Mouse (Mus musculus): ENCODE results near the gene Pgpep1l. TPM values are rescaled to one million over a fixed set of nuclear protein-coding genes. Genes with fewer than 3 reads are reported as not detected.

Pgpep1l gene
- polyA plus RNA-seq, 1 experiment from 2014 or later, result 0.31 TPM

- H3K27me3 ChIP-seq, result peaks cover 12% of the 10 kb centered on the region
- ATAC-seq (ENCODE audit: insufficient number of reproducible peaks, insufficient read depth, low FRiP score, low TSS enrichment, low read depth), result no peak
Measured at GRCm38 (mm10) chr7:68273515-68273914, 9.5 kb upstream of the Pgpep1l start, which contains the start of gene Fam169b. Gene Fam169b, plus strand, starts transcription at chr7:68273839.

GRCm38 (mm10) chr7:68272607-68273006, 8.6 kb upstream of the Pgpep1l start:
- H3K4me3 ChIP-seq, result no peak overlapping the region
- peaks cover 22% of the 10 kb centered on the region for H3K4me1 ChIP-seq
- H3K9ac ChIP-seq, result no peak overlapping the region
- no peak for ATAC-seq (ENCODE audit: insufficient number of reproducible peaks, insufficient read depth, low FRiP score, low TSS enrichment, low read depth)
- WGBS, result 88% methylated on average over 10 of the region's 10 CpGs
- H3K4me2 ChIP-seq, result no peak overlapping the region
- H3K36me3 ChIP-seq, result no peaks in the 10 kb centered on the region
- H3K9me3 ChIP-seq, result no peaks in the 10 kb centered on the region
- H3K27ac ChIP-seq, result no peak overlapping the region
- H3K27me3 ChIP-seq, result peaks cover 12% of the 10 kb centered on the region

More at GRCm38 (mm10) chr7:68273515-68273914, 9.5 kb upstream of the Pgpep1l start, which contains the start of gene Fam169b:
- Histone ChIP-seq H3K27ac (no peak within 1 kb of the TSS), H3K9ac (no peak within 1 kb of the TSS), H3K4me1 (peaks cover 31% of the 10 kb centered on the region), H3K36me3 (no peaks in the 10 kb centered on the region), H3K4me2 (no peak within 1 kb of the TSS), H3K4me3 (no peak within 1 kb of the TSS), H3K9me3 (no peaks in the 10 kb centered on the region)

GRCm38 (mm10) chr7:68271816-68272215, 7.8 kb upstream of the Pgpep1l start:
- no peaks in the 10 kb centered on the region for H3K36me3 ChIP-seq
- H3K9ac ChIP-seq, result no peak overlapping the region
- H3K4me3 ChIP-seq, result no peak overlapping the region
- WGBS, result 92% methylated on average over 6 of the region's 6 CpGs
- H3K4me2 ChIP-seq, result no peak overlapping the region
- H3K9me3 ChIP-seq, result no peaks in the 10 kb centered on the region
- peaks cover 20% of the 10 kb centered on the region for H3K4me1 ChIP-seq
- H3K27me3 ChIP-seq, result peaks cover 12% of the 10 kb centered on the region
- H3K27ac ChIP-seq, result no peak overlapping the region
- ATAC-seq (ENCODE audit: insufficient number of reproducible peaks, insufficient read depth, low FRiP score, low TSS enrichment, low read depth), result no peak

GRCm38 (mm10) chr7:68270551-68270950, 6.5 kb upstream of the Pgpep1l start:
- H3K27me3 ChIP-seq, result peaks cover 11% of the 10 kb centered on the region
- no peak overlapping the region for H3K27ac ChIP-seq
- no peaks in the 10 kb centered on the region for H3K9me3 ChIP-seq
- no peak overlapping the region for H3K4me2 ChIP-seq
- 45% methylated on average over 4 of the region's 4 CpGs for WGBS
- no peak for ATAC-seq (ENCODE audit: insufficient number of reproducible peaks, insufficient read depth, low FRiP score, low TSS enrichment, low read depth)
- no peak overlapping the region for H3K4me3 ChIP-seq
- no peaks in the 10 kb centered on the region for H3K36me3 ChIP-seq
- H3K9ac ChIP-seq, result no peak overlapping the region
- peaks cover 14% of the 10 kb centered on the region for H3K4me1 ChIP-seq

- Histone ChIP-seq H3K36me3 (no peaks in the 10 kb centered on the region), H3K4me3 (no peak overlapping the region), H3K27me3 (peaks cover 20% of the 10 kb centered on the region), H3K4me1 (peaks cover 30% of the 10 kb centered on the region), H3K27ac (peak overlapping the region; percentile 44), H3K4me2 (peak overlapping the region; percentile 37), H3K9me3 (no peaks in the 10 kb centered on the region), H3K9ac (no peak overlapping the region)
- ATAC-seq (ENCODE audit: insufficient number of reproducible peaks, insufficient read depth, low FRiP score, low TSS enrichment, low read depth), result no peak
- WGBS, result 2% methylated on average over 6 of the region's 6 CpGs
Measured at GRCm38 (mm10) chr7:68266691-68267090, 2.7 kb upstream of the Pgpep1l start.

GRCm38 (mm10) chr7:68265391-68265790, 1.4 kb upstream of the Pgpep1l start:
- peaks cover 20% of the 10 kb centered on the region for H3K27me3 ChIP-seq
- ATAC-seq (ENCODE audit: insufficient number of reproducible peaks, insufficient read depth, low FRiP score, low TSS enrichment, low read depth), result no peak
- 27% methylated on average over 7 of the region's 7 CpGs for WGBS
- no peak overlapping the region for H3K4me3 ChIP-seq
- H3K36me3 ChIP-seq, result no peaks in the 10 kb centered on the region
- peaks cover 30% of the 10 kb centered on the region for H3K4me1 ChIP-seq
- no peak overlapping the region for H3K9ac ChIP-seq
- H3K27ac ChIP-seq, result no peak overlapping the region
- no peak overlapping the region for H3K4me2 ChIP-seq
- H3K9me3 ChIP-seq, result no peaks in the 10 kb centered on the region; the same call in 1 of the 2 replicates

DNA sequence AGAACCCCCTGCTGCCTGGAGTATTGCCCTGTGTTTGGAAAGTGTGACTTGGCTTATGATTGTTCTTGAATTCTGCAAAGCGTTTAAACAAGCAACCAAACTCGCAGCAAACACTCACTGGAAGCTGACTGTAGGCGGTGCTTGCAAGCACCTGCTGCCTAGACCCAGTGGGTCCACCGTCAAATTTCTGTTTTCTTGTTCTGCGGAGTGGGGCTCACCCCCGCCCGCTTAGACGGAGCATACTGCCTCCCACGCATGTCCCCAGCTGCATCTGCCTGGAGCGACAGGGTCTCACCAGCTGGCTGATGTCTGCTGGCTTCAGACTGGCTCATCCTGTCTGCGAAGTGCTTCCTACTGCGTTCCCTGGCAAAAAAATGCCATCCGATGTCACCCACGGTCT, 498 bp upstream of the Pgpep1l start:
- Histone ChIP-seq H3K36me3 (no peaks in the 10 kb centered on the region), H3K27me3 (peaks cover 20% of the 10 kb centered on the region), H3K4me1 (peaks cover 30% of the 10 kb centered on the region), H3K9me3 (no peaks in the 10 kb centered on the region; the same call in 1 of the 2 replicates), H3K4me3 (peak overlapping the region; percentile 38), H3K4me2 (peak overlapping the region; percentile 71), H3K9ac (no peak overlapping the region), H3K27ac (no peak overlapping the region)
- WGBS, result 14% methylated on average over 14 of the region's 14 CpGs
- ATAC-seq (ENCODE audit: insufficient number of reproducible peaks, insufficient read depth, low FRiP score, low TSS enrichment, low read depth), result no peak

DNA sequence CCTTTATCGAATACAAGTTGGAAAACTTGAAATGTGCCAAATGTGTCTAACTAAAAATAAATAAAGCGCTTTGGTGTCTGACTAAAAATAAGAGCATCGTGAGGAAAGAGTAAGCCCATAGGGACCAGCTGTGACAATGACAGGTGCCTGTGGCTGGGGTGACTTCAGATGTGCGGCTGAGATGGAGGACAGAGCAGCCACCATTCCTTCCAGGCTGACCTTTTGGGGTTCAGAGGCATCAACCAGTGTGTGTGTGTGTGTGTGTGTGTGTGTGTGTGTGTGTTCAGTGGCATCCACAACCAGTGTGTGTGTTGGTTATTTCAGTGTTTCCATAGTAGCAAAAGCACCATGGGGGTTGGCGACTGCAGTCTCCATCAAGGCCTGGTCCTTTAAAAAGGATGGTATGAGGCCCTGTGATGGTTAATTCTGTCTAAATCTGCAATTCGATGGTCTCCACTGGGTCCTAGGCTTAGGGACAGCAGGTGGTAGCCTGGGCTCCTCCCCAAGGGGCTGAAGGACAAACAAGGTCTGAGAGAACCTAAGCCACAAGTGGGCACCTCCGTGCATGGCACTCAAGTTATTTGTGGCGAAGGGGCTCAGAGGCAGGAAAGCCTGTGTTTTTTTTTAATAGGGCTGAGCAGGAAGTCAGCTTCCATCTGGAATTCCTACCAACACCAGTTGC, 546 bp downstream of the Pgpep1l start:
- ATAC-seq (ENCODE audit: insufficient number of reproducible peaks, insufficient read depth, low FRiP score, low TSS enrichment, low read depth), result no peak
- 0 out of 2 replicates have a peak overlapping the region, but pooled peaks have one; percentile 11 for H3K27ac ChIP-seq
- 50% methylated on average over 8 of the region's 8 CpGs for WGBS
- H3K4me3 ChIP-seq, result peak overlapping the region; percentile 38
- H3K4me2 ChIP-seq, result peak overlapping the region; percentile 71
- peaks cover 30% of the 10 kb centered on the region for H3K4me1 ChIP-seq
- H3K9ac ChIP-seq, result 0 out of 2 replicates have a peak overlapping the region, but pooled peaks have one; percentile 49
- peaks cover 20% of the 10 kb centered on the region for H3K27me3 ChIP-seq
- H3K36me3 ChIP-seq, result no peaks in the 10 kb centered on the region
- no peaks in the 10 kb centered on the region; the same call in 1 of the 2 replicates for H3K9me3 ChIP-seq

DNA sequence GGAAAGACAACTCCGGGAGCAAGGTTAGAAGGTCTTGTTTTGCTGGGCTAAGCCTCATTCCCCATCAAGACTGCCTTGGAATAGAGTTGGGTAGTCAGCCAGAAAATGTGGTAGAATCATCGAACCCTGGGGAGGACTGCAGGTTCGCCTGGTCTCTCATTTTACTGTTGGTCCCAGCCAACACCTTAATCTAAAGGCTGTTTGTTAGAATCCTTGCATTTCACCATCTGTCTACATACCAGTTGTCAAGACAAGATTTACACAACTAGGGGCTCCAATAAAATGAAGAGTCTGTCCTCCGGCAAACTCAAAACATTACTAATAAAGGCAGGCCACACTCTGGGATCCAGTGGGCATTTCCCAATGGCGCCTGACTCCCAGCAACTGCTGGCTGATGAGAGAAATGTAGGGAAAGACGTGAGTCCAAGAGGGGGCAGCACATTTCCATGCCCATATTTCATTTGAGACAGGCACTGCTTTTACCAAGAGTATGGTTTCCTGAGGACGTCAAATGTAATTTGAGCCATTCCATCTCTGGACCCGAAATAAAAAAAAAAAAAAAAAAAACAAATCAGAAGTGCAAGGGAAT, 1.3 kb downstream of the Pgpep1l start:
- Histone ChIP-seq H3K27me3 (peaks cover 20% of the 10 kb centered on the region), H3K9me3 (no peaks in the 10 kb centered on the region; the same call in 1 of the 2 replicates), H3K9ac (no peak overlapping the region), H3K4me1 (peaks cover 30% of the 10 kb centered on the region), H3K4me2 (no peak overlapping the region), H3K4me3 (no peak overlapping the region), H3K27ac (no peak overlapping the region), H3K36me3 (no peaks in the 10 kb centered on the region)
- WGBS, result 52% methylated on average over 8 of the region's 8 CpGs
- no peak for ATAC-seq (ENCODE audit: insufficient number of reproducible peaks, insufficient read depth, low FRiP score, low TSS enrichment, low read depth)

DNA sequence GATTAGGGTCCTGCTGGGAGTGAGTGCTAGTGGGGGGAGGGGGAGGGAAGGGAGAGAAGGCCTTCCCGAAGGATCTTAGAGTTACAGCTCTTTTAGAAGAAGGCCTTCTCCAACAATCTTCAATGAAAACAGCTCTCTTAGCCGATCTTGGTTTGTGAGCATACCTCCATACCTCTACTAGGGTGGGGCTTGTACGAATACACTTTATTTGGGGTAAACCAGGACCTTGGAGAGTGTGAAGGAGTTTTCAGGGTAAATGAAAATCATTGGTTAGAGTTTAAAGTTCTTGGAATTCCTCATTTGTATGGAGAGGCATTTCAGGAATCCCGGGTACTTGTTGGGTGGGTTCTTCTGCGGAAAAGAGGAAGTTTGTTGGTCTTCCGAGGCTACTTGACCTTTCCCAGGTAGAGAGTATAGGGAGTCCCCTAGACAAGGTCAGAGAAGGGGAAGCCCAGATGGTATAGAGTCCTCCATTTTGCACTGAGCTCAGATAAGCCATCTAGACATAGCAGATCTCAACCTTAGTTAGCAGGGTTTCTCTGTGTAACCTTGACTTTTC, 4.4 kb downstream of the Pgpep1l start:
- Histone ChIP-seq H3K9ac (no peak overlapping the region), H3K9me3 (no peaks in the 10 kb centered on the region; the same call in 1 of the 2 replicates), H3K4me2 (no peak overlapping the region), H3K27ac (no peak overlapping the region), H3K27me3 (peaks cover 12% of the 10 kb centered on the region), H3K4me1 (peaks cover 13% of the 10 kb centered on the region), H3K36me3 (no peaks in the 10 kb centered on the region), H3K4me3 (no peak overlapping the region)
- no peak for ATAC-seq (ENCODE audit: insufficient number of reproducible peaks, insufficient read depth, low FRiP score, low TSS enrichment, low read depth)
- WGBS, result 65% methylated on average over 6 of the region's 6 CpGs

GRCm38 (mm10) chr7:68258326-68259150, 5.5 kb downstream of the Pgpep1l start:
- no peak overlapping the region for H3K4me2 ChIP-seq
- no peak for ATAC-seq (ENCODE audit: insufficient number of reproducible peaks, insufficient read depth, low FRiP score, low TSS enrichment, low read depth)
- 85% methylated on average over 17 of the region's 17 CpGs for WGBS
- H3K27me3 ChIP-seq, result peaks cover 3% of the 10 kb centered on the region
- peaks cover 2% of the 10 kb centered on the region for H3K4me1 ChIP-seq
- no peaks in the 10 kb centered on the region for H3K36me3 ChIP-seq
- H3K4me3 ChIP-seq, result no peak overlapping the region
- no peak overlapping the region for H3K27ac ChIP-seq
- no peak overlapping the region for H3K9ac ChIP-seq
- H3K9me3 ChIP-seq, result no peaks in the 10 kb centered on the region; the same call in 1 of the 2 replicates

All from embryonic facial prominence, embryonic 13.5 days (tissue).